Mouse (Mus musculus) ES-Bruce4 (cell line): ENCODE results near the gene Scarf2.

Experiments used
- CTCF ChIP-seq: IDR thresholded peaks from one replicate; pipeline ENCODE4 v1.8.1; 2011; ENCODE audit warnings: low read depth, low read length
- EP300 ChIP-seq: IDR thresholded peaks from 2 replicates; pipeline ENCODE4 v1.6.1; 2011; ENCODE audit warnings: low read depth, low read length; ENCODE audit not compliant: insufficient read depth
- POLR2A ChIP-seq: IDR thresholded peaks from one replicate; pipeline ENCODE4 v1.8.1; 2011; ENCODE audit warnings: low read length; ENCODE audit not compliant: insufficient read depth

- TF ChIP-seq POLR2A = no peak
- TF ChIP-seq CTCF = no peak
- TF ChIP-seq EP300 = no peak
These were observed 44.1 kb upstream of the Scarf2 start for GRCm38 (mm10) chr16:17753001-17753400.
